Mouse (Mus musculus) adrenal gland (tissue): ENCODE data around the gene Hist1h3d.
"Not testable (repeated sequence)": the region's sequence is repeated elsewhere in the genome, so short reads cannot be mapped to it uniquely, and the experiment has no call there.

Source experiments
- intact Hi-C: fragments of 180-260 bp; cut with DNase I; formaldehyde crosslinking; loops from one replicate; pipeline ENCODE4 v1.15.1; 2025

Gene Hist1h3d

GRCm38 (mm10) chr13:23542225-23542980 lies 33.2 kb upstream of the Hist1h3d start:
- intact Hi-C loops = not testable (repeated sequence)

GRCm38 (mm10) chr13:23542999-23543607 lies 32.5 kb upstream of the Hist1h3d start, which contains the start of gene Hist1h2bh:
Hist1h2bh (minus strand) TSS chr13:23543392.
- intact Hi-C loops = not testable (repeated sequence)

- intact Hi-C loops = no loop called here
Observed at GRCm38 (mm10) chr13:23543965-23544786, 31.4 kb upstream of the Hist1h3d start, which contains the start of gene Hist1h3f. Hist1h3f (plus strand) TSS chr13:23544052.

GRCm38 (mm10) chr13:23544787-23545120 lies 30.8 kb upstream of the Hist1h3d start:
- intact Hi-C loops = not testable (repeated sequence)

- intact Hi-C loops = no loop called here
Observed at GRCm38 (mm10) chr13:23546694-23547093, 28.9 kb upstream of the Hist1h3d start.

- intact Hi-C loops = no loop called here
Observed at GRCm38 (mm10) chr13:23550761-23551145, 24.8 kb upstream of the Hist1h3d start.

- intact Hi-C loops = not testable (repeated sequence)
Observed at GRCm38 (mm10) chr13:23551146-23551834, 24.3 kb upstream of the Hist1h3d start, which contains the start of gene Hist1h4f. Hist1h4f (minus strand) TSS chr13:23551648.

- intact Hi-C loops = no loop called here
Observed at GRCm38 (mm10) chr13:23551931-23552914, 23.3 kb upstream of the Hist1h3d start.

- intact Hi-C loops = no loop called here
Observed at GRCm38 (mm10) chr13:23552962-23553361, 22.6 kb upstream of the Hist1h3d start, which contains the start of gene Hist1h1d. Hist1h1d (plus strand) TSS chr13:23553262.

GRCm38 (mm10) chr13:23554393-23554792 lies 21.2 kb upstream of the Hist1h3d start:
- intact Hi-C loops = no loop called here

GRCm38 (mm10) chr13:23554925-23555838 lies 20.4 kb upstream of the Hist1h3d start:
- intact Hi-C loops = no loop called here

GRCm38 (mm10) chr13:23555839-23556416 lies 19.6 kb upstream of the Hist1h3d start:
- intact Hi-C loops = no loop called here

- intact Hi-C loops = no loop called here
Observed at GRCm38 (mm10) chr13:23556906-23557305, 18.7 kb upstream of the Hist1h3d start.

- intact Hi-C loops = not testable (repeated sequence)
Observed at GRCm38 (mm10) chr13:23560699-23561098, 14.9 kb upstream of the Hist1h3d start.

GRCm38 (mm10) chr13:23561531-23561882 lies 14.1 kb upstream of the Hist1h3d start:
- intact Hi-C loops = not testable (repeated sequence)

GRCm38 (mm10) chr13:23561883-23562659 lies 13.5 kb upstream of the Hist1h3d start, which contains the start of gene Hist1h3e:
Hist1h3e (minus strand) TSS chr13:23562369.
- intact Hi-C loops = not testable (repeated sequence)

- intact Hi-C loops = no loop called here
Observed at GRCm38 (mm10) chr13:23562699-23563462, 12.7 kb upstream of the Hist1h3d start.
